Mouse (Mus musculus): ENCODE data around the gene Lrp6.

Lrp6 gene

GRCm38 (mm10) chr6:134566818-134567485 is at the start of gene Lrp6:
Gene Lrp6, minus strand, starts transcription at chr6:134566965.
- DNase-seq (ENCODE audit: extremely low read depth, low read depth, low spot score) = no peak

- DNase-seq (ENCODE audit: extremely low read depth, low read depth, low spot score) = peak; percentile 30
Observed at GRCm38 (mm10) chr6:134614723-134615648, 48.2 kb upstream of the Lrp6 start.

GRCm38 (mm10) chr6:134614322-134614721 is 47.6 kb upstream of the Lrp6 start:
- DNase-seq (ENCODE audit: extremely low read depth, low read depth, low spot score) = no peak

- DNase-seq (ENCODE audit: extremely low read depth, low read depth, low spot score) = no peak
Observed at GRCm38 (mm10) chr6:134611896-134612295, 45.1 kb upstream of the Lrp6 start.

- no peak for DNase-seq (ENCODE audit: extremely low read depth, low read depth, low spot score)
Observed at GRCm38 (mm10) chr6:134610380-134610779, 43.6 kb upstream of the Lrp6 start.

GRCm38 (mm10) chr6:134606949-134607746 is 40.4 kb upstream of the Lrp6 start:
- no peak for DNase-seq (ENCODE audit: extremely low read depth, low read depth, low spot score)

- DNase-seq (ENCODE audit: extremely low read depth, low read depth, low spot score) = no peak
Observed at GRCm38 (mm10) chr6:134606540-134606939, 39.8 kb upstream of the Lrp6 start.

- DNase-seq (ENCODE audit: extremely low read depth, low read depth, low spot score) = no peak
Observed at GRCm38 (mm10) chr6:134605196-134605595, 38.4 kb upstream of the Lrp6 start.

GRCm38 (mm10) chr6:134602371-134603003 is 35.7 kb upstream of the Lrp6 start:
- no peak for DNase-seq (ENCODE audit: extremely low read depth, low read depth, low spot score)

GRCm38 (mm10) chr6:134601766-134602165 is 35.0 kb upstream of the Lrp6 start:
- DNase-seq (ENCODE audit: extremely low read depth, low read depth, low spot score) = no peak

- no peak for DNase-seq (ENCODE audit: extremely low read depth, low read depth, low spot score)
Observed at GRCm38 (mm10) chr6:134601130-134601529, 34.4 kb upstream of the Lrp6 start.

- no peak for DNase-seq (ENCODE audit: extremely low read depth, low read depth, low spot score)
Observed at GRCm38 (mm10) chr6:134599239-134599638, 32.5 kb upstream of the Lrp6 start.

- no peak for DNase-seq (ENCODE audit: extremely low read depth, low read depth, low spot score)
Observed at GRCm38 (mm10) chr6:134597651-134598229, 31.0 kb upstream of the Lrp6 start.

GRCm38 (mm10) chr6:134594569-134595442 is 28.0 kb upstream of the Lrp6 start:
- no peak for DNase-seq (ENCODE audit: extremely low read depth, low read depth, low spot score)

GRCm38 (mm10) chr6:134591614-134592013 is 24.8 kb upstream of the Lrp6 start:
- no peak for DNase-seq (ENCODE audit: extremely low read depth, low read depth, low spot score)

- no peak for DNase-seq (ENCODE audit: extremely low read depth, low read depth, low spot score)
Observed at GRCm38 (mm10) chr6:134586241-134586640, 19.5 kb upstream of the Lrp6 start.

- DNase-seq (ENCODE audit: extremely low read depth, low read depth, low spot score) = no peak
Observed at GRCm38 (mm10) chr6:134584616-134585015, 17.9 kb upstream of the Lrp6 start.

GRCm38 (mm10) chr6:134582110-134582509 is 15.3 kb upstream of the Lrp6 start:
- DNase-seq (ENCODE audit: extremely low read depth, low read depth, low spot score) = no peak

- DNase-seq (ENCODE audit: extremely low read depth, low read depth, low spot score) = no peak
Observed at GRCm38 (mm10) chr6:134579506-134579905, 12.7 kb upstream of the Lrp6 start.

Data from fat pad, adult 2 months (tissue).